Comparison of ENCODE assay signal across 21 mouse cellular contexts in genomic region chr6:116629766-116630165, GRCm38 (mm10). TPM values are rescaled to one million over a fixed set of nuclear protein-coding genes. Genes with fewer than 3 reads are reported as not detected.
A peak's percentile ranks its signal among the peaks of the same experiment; 100 is the strongest.
DNase-seq lines count a peak whose midpoint lies in the region; ATAC-seq and TF ChIP-seq lines count a peak whose summit lies in the region.
"Had no signal": no experiment of that assay in that cellular context is flagged by ENCODE, and none has a peak within 500 bp of the region (broad histone marks: within the 10 kb centered on the region; RNA-seq: fewer than 3 reads in every experiment).

No protein-coding gene starts in this region.

- ATAC-seq in hindbrain, embryonic 11.5 days (ENCODE audit: low FRiP score) = no peak
- no peak for ATAC-seq in hindbrain, postnatal 0 days
- ATAC-seq in common myeloid progenitor, adult 5-6 weeks (replicated peaks; ENCODE audit: low read depth, poor library complexity, severe bottlenecking) = 0 out of 2 replicates have a peak, but pooled peaks have one; percentile 17
- ATAC-seq in hindbrain, embryonic 14.5 days (ENCODE audit: low FRiP score) = no peak
- ATAC-seq in midbrain, postnatal 0 days (ENCODE audit: low FRiP score) = no peak

- 0 out of 2 replicates have a peak overlapping the region, but pooled peaks have one; percentile 11 for H3K9ac ChIP-seq in hindbrain, embryonic 11.5 days (ENCODE audit: low read depth, low read length)
- no peak overlapping the region for H3K9ac ChIP-seq in hindbrain, postnatal 0 days (replicated peaks; ENCODE audit: low read length)
- H3K9ac ChIP-seq in hindbrain, embryonic 14.5 days = peak overlapping the region; percentile 99; the same call in 1 of the 2 replicates
- no peak overlapping the region for H3K9ac ChIP-seq in midbrain, postnatal 0 days (replicated peaks; ENCODE audit: low read length, poor library complexity, severe bottlenecking)

- H3K4me1 ChIP-seq in hindbrain, embryonic 11.5 days (replicated peaks; ENCODE audit: control insufficient read depth, insufficient read depth, low read length) = no peaks in the 10 kb centered on the region
- no peaks in the 10 kb centered on the region for H3K4me1 ChIP-seq in hindbrain, postnatal 0 days (ENCODE audit: insufficient read depth, low read length)
- peaks cover 18% of the 10 kb centered on the region for H3K4me1 ChIP-seq in hindbrain, embryonic 14.5 days (replicated peaks; ENCODE audit: control insufficient read depth, insufficient read depth, low read length)
- H3K4me1 ChIP-seq in midbrain, postnatal 0 days (ENCODE audit: insufficient read depth, low read length) = no peaks in the 10 kb centered on the region

- WGBS in hindbrain, embryonic 11.5 days = 90% methylated on average over 10 of the region's 10 CpGs
- WGBS in hindbrain, postnatal 0 days = 71% methylated on average over 10 of the region's 10 CpGs
- WGBS in hindbrain, embryonic 14.5 days = 76% methylated on average over 10 of the region's 10 CpGs
- 90% methylated on average over 10 of the region's 10 CpGs for WGBS in midbrain, postnatal 0 days

- H3K27me3 ChIP-seq in hindbrain, embryonic 11.5 days (ENCODE audit: control insufficient read depth, insufficient read depth, low read length) = no peaks in the 10 kb centered on the region
- no peaks in the 10 kb centered on the region for H3K27me3 ChIP-seq in hindbrain, postnatal 0 days (ENCODE audit: insufficient read depth, low read length)
- H3K27me3 ChIP-seq in hindbrain, embryonic 14.5 days (ENCODE audit: control insufficient read depth, insufficient read depth, low read length) = no peaks in the 10 kb centered on the region
- no peaks in the 10 kb centered on the region for H3K27me3 ChIP-seq in midbrain, postnatal 0 days (ENCODE audit: insufficient read depth, low read length)
- H3K27me3 ChIP-seq: heart, embryonic 13.5 days had no signal

- peak; percentile 14 for DNase-seq in hindbrain, embryonic 11.5 days (ENCODE audit: low spot score)
- DNase-seq in hindbrain, postnatal 0 days (ENCODE audit: low spot score) = no peak
- DNase-seq in hindbrain, embryonic 14.5 days (ENCODE audit: low spot score) = no peak
- peak; percentile 17 for DNase-seq in midbrain, postnatal 0 days (ENCODE audit: low spot score)
- no peak for DNase-seq in layer of hippocampus, adult 8-10 months (ENCODE audit: low spot score in 2 of 2)
- no peak for DNase-seq in adrenal gland, postnatal 25 days
- DNase-seq: adrenal gland, adult 8-10 months; cerebellum, postnatal 10 days; gastrocnemius, postnatal 36 days; lung, adult 18-20 months; right cerebral cortex, postnatal 4 days; thymus, adult 2 months had no signal

- TF ChIP-seq CTCF in hindbrain, postnatal 0 days (IDR thresholded peaks at IDR 0.05; ENCODE audit: low read depth) = no peak
- TF ChIP-seq CTCF in midbrain, postnatal 0 days (IDR thresholded peaks at IDR 0.05) = no peak

- no peaks in the 10 kb centered on the region for H3K9me3 ChIP-seq in hindbrain, embryonic 11.5 days (ENCODE audit: control insufficient read depth, low read length)
- H3K9me3 ChIP-seq in hindbrain, postnatal 0 days (ENCODE audit: low read length) = no peaks in the 10 kb centered on the region
- H3K9me3 ChIP-seq in hindbrain, embryonic 14.5 days (ENCODE audit: control insufficient read depth, low read length) = no peaks in the 10 kb centered on the region
- H3K9me3 ChIP-seq in midbrain, postnatal 0 days (ENCODE audit: low read length) = no peaks in the 10 kb centered on the region
- H3K9me3 ChIP-seq: heart, embryonic 13.5 days had no signal

- 0 out of 2 replicates have a peak overlapping the region, but pooled peaks have one; percentile 17 for H3K27ac ChIP-seq in hindbrain, embryonic 11.5 days (ENCODE audit: low read depth, low read length)
- H3K27ac ChIP-seq in hindbrain, postnatal 0 days = no peak overlapping the region
- H3K27ac ChIP-seq in hindbrain, embryonic 14.5 days = peak overlapping the region; percentile 94
- peak overlapping the region; percentile 97; the same call in 1 of the 2 replicates for H3K27ac ChIP-seq in midbrain, postnatal 0 days (ENCODE audit: low read depth, low read length)
- H3K27ac ChIP-seq: macrophage had no signal

- H3K4me3 ChIP-seq in hindbrain, embryonic 11.5 days (ENCODE audit: low read depth, low read length) = no peak overlapping the region
- no peak overlapping the region for H3K4me3 ChIP-seq in hindbrain, postnatal 0 days (ENCODE audit: low read length)
- H3K4me3 ChIP-seq in hindbrain, embryonic 14.5 days (replicated peaks; ENCODE audit: low read length) = no peak overlapping the region
- no peak overlapping the region for H3K4me3 ChIP-seq in midbrain, postnatal 0 days (ENCODE audit: low read depth, low read length)

- no peak overlapping the region for H3K4me2 ChIP-seq in hindbrain, embryonic 11.5 days (replicated peaks; ENCODE audit: low read depth, low read length)
- no peak overlapping the region for H3K4me2 ChIP-seq in hindbrain, postnatal 0 days (ENCODE audit: low read depth, low read length)
- H3K4me2 ChIP-seq in hindbrain, embryonic 14.5 days (replicated peaks) = 0 out of 2 replicates have a peak overlapping the region, but pooled peaks have one; percentile 78
- H3K4me2 ChIP-seq in midbrain, postnatal 0 days (ENCODE audit: low read depth, low read length, poor library complexity, severe bottlenecking) = no peak overlapping the region

- H3K36me3 ChIP-seq in hindbrain, embryonic 11.5 days (ENCODE audit: control insufficient read depth, insufficient read depth, low read length) = no peaks in the 10 kb centered on the region
- H3K36me3 ChIP-seq in hindbrain, postnatal 0 days (ENCODE audit: insufficient read depth, low read length) = no peaks in the 10 kb centered on the region; the same call in 1 of the 2 replicates
- peaks cover 20% of the 10 kb centered on the region for H3K36me3 ChIP-seq in hindbrain, embryonic 14.5 days (replicated peaks; ENCODE audit: control insufficient read depth, insufficient read depth)
- peaks cover 6% of the 10 kb centered on the region; the same call in 1 of the 2 replicates for H3K36me3 ChIP-seq in midbrain, postnatal 0 days (ENCODE audit: insufficient read depth, low read length)
- H3K36me3 ChIP-seq: G1E had no signal

RNA-seq across cellular contexts. Expression of gene Zfp422, which starts 1.0 kb away (rescaled TPM):
- 313 and 337 TPM in 2 replicates for polyA plus RNA-seq in hindbrain, embryonic 11.5 days (2014; fragmentation: Nextera tagmentation; extraction: Ambion mirVana)
- total RNA-seq in hindbrain, postnatal 0 days (2014; rRNA removed) = 50.8 and 52.0 TPM in 2 replicates
- 97.1 and 101 TPM in 2 replicates for polyA plus RNA-seq in hindbrain, postnatal 0 days (2015; fragmentation: Nextera tagmentation; extraction: Ambion mirVana)
- total RNA-seq in common myeloid progenitor, adult 5-6 weeks (2017) = 79.8 and 85.1 TPM in 2 replicates
- 138 and 146 TPM in 2 replicates for polyA plus RNA-seq in hindbrain, embryonic 14.5 days (2014; fragmentation: Nextera tagmentation; extraction: Ambion mirVana)
- 62.8 and 64.5 TPM in 2 replicates for total RNA-seq in midbrain, postnatal 0 days (2014; rRNA removed)
- 95.0 and 96.4 TPM in 2 replicates for polyA plus RNA-seq in midbrain, postnatal 0 days (2015; fragmentation: Nextera tagmentation; extraction: Ambion mirVana)
- total RNA-seq in layer of hippocampus, adult 8-10 months (2022) = 10 to 100 TPM; 19.8 to 22.8 (median 20.4) TPM
- 18.8 and 24.6 TPM in 2 replicates for total RNA-seq in adrenal gland, postnatal 25 days (2021)
- polyA plus RNA-seq: G1E had no signal

RNA-seq across cellular contexts. Expression of gene Depp1, which starts 20.6 kb away (rescaled TPM):
- 9.8 and 12.0 TPM in 2 replicates for polyA plus RNA-seq in hindbrain, embryonic 11.5 days (2014; fragmentation: Nextera tagmentation; extraction: Ambion mirVana)
- 6.8 and 27.5 TPM in 2 replicates for total RNA-seq in hindbrain, postnatal 0 days (2014; rRNA removed)
- 4.2 and 4.8 TPM in 2 replicates for polyA plus RNA-seq in hindbrain, postnatal 0 days (2015; fragmentation: Nextera tagmentation; extraction: Ambion mirVana)
- total RNA-seq in common myeloid progenitor, adult 5-6 weeks (2017) = 0.63 and 1.6 TPM in 2 replicates
- 8.2 and 8.7 TPM in 2 replicates for polyA plus RNA-seq in hindbrain, embryonic 14.5 days (2014; fragmentation: Nextera tagmentation; extraction: Ambion mirVana)
- 1.4 and 5.0 TPM in 2 replicates for total RNA-seq in midbrain, postnatal 0 days (2014; rRNA removed)
- polyA plus RNA-seq in midbrain, postnatal 0 days (2015; fragmentation: Nextera tagmentation; extraction: Ambion mirVana) = 3.1 TPM in 2 replicates
- total RNA-seq in layer of hippocampus, adult 8-10 months (2022) = 1 to 10 TPM in 3 of 4 experiments, under 1 TPM in 1; 0.94 to 2.9 (median 1.9) TPM
- total RNA-seq in adrenal gland, postnatal 25 days (2021) = 3.6 and 4.7 TPM in 2 replicates
- total RNA-seq: G1E had no signal
- polyA plus RNA-seq: G1E had no signal

RNA-seq across cellular contexts. Expression of gene Rassf4, which starts 44.0 kb away (rescaled TPM):
- polyA plus RNA-seq in hindbrain, embryonic 11.5 days (2014; fragmentation: Nextera tagmentation; extraction: Ambion mirVana) = 60.7 and 78.3 TPM in 2 replicates
- total RNA-seq in hindbrain, postnatal 0 days (2014; rRNA removed) = 18.2 and 37.1 TPM in 2 replicates
- 29.4 and 32.1 TPM in 2 replicates for polyA plus RNA-seq in hindbrain, postnatal 0 days (2015; fragmentation: Nextera tagmentation; extraction: Ambion mirVana)
- 15.0 and 17.4 TPM in 2 replicates for total RNA-seq in common myeloid progenitor, adult 5-6 weeks (2017)
- polyA plus RNA-seq in hindbrain, embryonic 14.5 days (2014; fragmentation: Nextera tagmentation; extraction: Ambion mirVana) = 30.3 and 33.1 TPM in 2 replicates
- 6.7 and 7.0 TPM in 2 replicates for total RNA-seq in midbrain, postnatal 0 days (2014; rRNA removed)
- polyA plus RNA-seq in midbrain, postnatal 0 days (2015; fragmentation: Nextera tagmentation; extraction: Ambion mirVana) = 8.1 and 10.4 TPM in 2 replicates
- 1 to 10 TPM; 4.7 to 7.3 (median 5.0) TPM for total RNA-seq in layer of hippocampus, adult 8-10 months (2022)
- total RNA-seq in adrenal gland, postnatal 25 days (2021) = 2.2 and 4.8 TPM in 2 replicates
- polyA plus RNA-seq: G1E had no signal

RNA-seq across cellular contexts. Expression of gene Olfr215, which starts 45.8 kb away (rescaled TPM):
- polyA plus RNA-seq in hindbrain, embryonic 11.5 days (2014; fragmentation: Nextera tagmentation; extraction: Ambion mirVana) = not detected in 2 replicates
- not detected in 2 replicates for total RNA-seq in hindbrain, postnatal 0 days (2014; rRNA removed)
- polyA plus RNA-seq in hindbrain, postnatal 0 days (2015; fragmentation: Nextera tagmentation; extraction: Ambion mirVana) = not detected in 2 replicates
- not detected in 2 replicates for total RNA-seq in common myeloid progenitor, adult 5-6 weeks (2017)
- not detected in 2 replicates for polyA plus RNA-seq in hindbrain, embryonic 14.5 days (2014; fragmentation: Nextera tagmentation; extraction: Ambion mirVana)
- total RNA-seq in midbrain, postnatal 0 days (2014; rRNA removed) = 0.05 TPM in 1 of 2 replicates, not detected in the other
- not detected in 2 replicates for polyA plus RNA-seq in midbrain, postnatal 0 days (2015; fragmentation: Nextera tagmentation; extraction: Ambion mirVana)
- total RNA-seq in layer of hippocampus, adult 8-10 months (2022) = not detected
- total RNA-seq in adrenal gland, postnatal 25 days (2021) = not detected in 2 replicates
- total RNA-seq: adrenal gland, adult 8-10 months; gastrocnemius, postnatal 36 days; left cerebral cortex, adult 8-10 months had no signal
- polyA plus RNA-seq: embryonic facial prominence, embryonic 11.5 days; frontal cortex, adult 2 months; G1E; heart, embryonic 13.5 days; kidney, embryonic 16.5 days; limb, embryonic 14.5 days; macrophage; thymus, adult 2 months had no signal

Comparison
In these comparisons a context has a peak if more than half of its experiments do, and no peak if none do; other contexts are left out.
1. DNase-seq: peak in hindbrain, embryonic 11.5 days (single experiment) and midbrain, postnatal 0 days (single experiment); none in hindbrain, postnatal 0 days (single experiment), hindbrain, embryonic 14.5 days (single experiment), layer of hippocampus, adult 8-10 months (0 of 2) and adrenal gland, postnatal 25 days (single experiment).
2. H3K9ac ChIP-seq: peak in hindbrain, embryonic 11.5 days (single experiment) and hindbrain, embryonic 14.5 days (single experiment); none in hindbrain, postnatal 0 days (single experiment) and midbrain, postnatal 0 days (single experiment).